Mouse (Mus musculus) gastrocnemius, postnatal 14 days (tissue): ENCODE data around the gene Hmga1. TPM values are rescaled to one million over a fixed set of nuclear protein-coding genes. Genes with fewer than 3 reads are reported as not detected.

Experiments
- DNase-seq: peaks from one replicate; pipeline ENCODE4 v3.0.0; 2021; ENCODE audit warnings: mixed read lengths
- intact Hi-C: fragments of 180-260 bp; cut with DNase I; formaldehyde crosslinking; loops from one replicate; pipeline ENCODE4 v1.15.1; 2025; ENCODE audit warnings: low total_unique reads
- total RNA-seq, 2 experiments: library from RNA; stranded (reverse); gene quantifications; 2 replicates each; pipeline ENCODE4 v1.2.3; 2021

Hmga1 gene
- total RNA-seq, 2 experiments from 2014 or later = 17.2 to 18.7 TPM

GRCm38 (mm10) chr17:27577468-27577867 is 21.2 kb downstream of the Hmga1 start:
- DNase-seq = no peak
- intact Hi-C loops = no loop called here

DNA sequence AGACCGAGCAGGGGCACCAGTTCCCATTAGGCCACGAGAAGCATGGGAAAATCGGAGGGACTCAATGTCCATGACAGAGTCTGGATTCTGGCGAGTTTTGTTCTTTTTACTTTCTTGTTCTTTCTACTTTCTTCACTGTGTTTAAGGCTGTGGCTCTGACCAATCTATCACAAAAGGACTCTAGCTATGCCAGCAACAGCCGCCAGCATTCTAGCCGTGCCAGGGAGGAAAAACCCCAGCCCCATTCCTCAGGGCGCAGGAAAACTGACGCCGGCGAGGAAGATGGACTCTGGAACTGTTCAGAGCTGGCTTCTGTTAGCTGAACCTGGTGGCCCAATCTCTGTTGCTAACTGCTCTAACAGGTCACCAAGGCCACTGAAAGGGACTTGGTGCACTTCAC is 22.2 kb downstream of the Hmga1 start:
- DNase-seq = no peak

DNA sequence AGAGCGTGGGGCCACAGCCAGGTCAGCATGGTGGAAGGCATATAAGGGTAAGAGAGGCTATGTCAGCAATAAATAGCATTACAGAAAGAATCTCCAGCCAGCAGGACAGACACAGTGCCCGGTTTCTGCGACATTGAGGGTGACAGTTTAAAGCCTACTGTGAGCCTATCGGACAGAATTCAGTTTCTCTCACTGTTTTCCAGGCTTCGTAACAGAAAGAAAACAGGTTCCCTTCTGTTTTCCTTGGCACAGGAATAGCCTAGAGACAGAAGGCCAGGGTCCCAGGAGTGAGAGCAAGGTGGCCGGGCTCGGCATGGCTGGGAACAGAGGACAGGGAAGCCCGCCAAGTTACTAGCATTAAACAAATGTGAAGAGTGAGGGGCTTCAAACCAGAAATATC is 23.5 kb downstream of the Hmga1 start:
- DNase-seq = no peak
- intact Hi-C loops = no loop called here

More for the DNA sequence above, 22.2 kb downstream of the Hmga1 start:
- intact Hi-C loops = no loop called here

- intact Hi-C loops = no loop called here
- no peak for DNase-seq
Observed at GRCm38 (mm10) chr17:27580392-27581068, 24.2 kb downstream of the Hmga1 start.

- intact Hi-C loops = no loop called here
- DNase-seq = no peak
Observed at GRCm38 (mm10) chr17:27583185-27583894, 27.0 kb downstream of the Hmga1 start.

GRCm38 (mm10) chr17:27586661-27587060 is 30.4 kb downstream of the Hmga1 start:
- DNase-seq = no peak

GRCm38 (mm10) chr17:27587252-27587651 is 31.0 kb downstream of the Hmga1 start:
- DNase-seq = peak; percentile 67
- intact Hi-C loops = no loop called here

More at GRCm38 (mm10) chr17:27586661-27587060, 30.4 kb downstream of the Hmga1 start:
- intact Hi-C loops = no loop called here

DNA sequence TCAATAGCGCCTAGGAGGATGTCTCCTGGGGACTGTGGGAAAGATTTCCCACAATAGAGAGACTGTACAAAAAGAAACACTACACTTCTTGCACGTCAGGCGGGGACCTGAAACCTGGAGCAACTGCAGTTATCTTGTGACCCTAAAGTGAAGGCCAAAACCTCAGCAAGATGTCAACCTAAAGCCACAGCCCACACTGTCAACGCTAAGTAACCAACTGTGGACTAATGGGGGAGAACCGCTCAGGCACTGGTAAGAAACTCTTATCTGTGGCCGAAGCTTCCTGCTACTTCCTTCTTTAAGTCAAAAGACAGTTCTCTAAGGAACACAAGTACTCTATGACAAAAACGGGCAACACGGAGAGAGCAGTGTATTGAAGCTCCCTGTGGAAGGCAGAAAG is 31.9 kb downstream of the Hmga1 start:
- intact Hi-C loops = no loop called here
- no peak for DNase-seq

- intact Hi-C loops = no loop called here
- no peak for DNase-seq
Observed at GRCm38 (mm10) chr17:27591826-27592564, 35.7 kb downstream of the Hmga1 start.

DNA sequence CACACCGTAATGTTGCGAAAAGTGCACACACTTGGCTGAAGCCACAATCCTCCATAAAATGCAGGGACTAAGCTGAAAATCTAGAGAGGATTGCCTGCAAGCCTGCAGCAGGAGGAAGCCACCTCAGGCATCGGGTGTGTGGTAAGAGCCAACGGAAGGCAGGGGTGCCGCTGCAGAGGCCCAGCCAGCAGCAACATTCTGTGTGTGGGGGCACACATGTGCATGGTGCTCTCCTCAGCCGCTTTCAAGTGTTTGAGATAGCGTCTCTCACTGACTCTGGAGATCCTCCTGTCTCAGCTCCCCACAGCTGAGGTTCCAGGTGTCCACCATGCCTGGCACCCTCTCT is 36.2 kb downstream of the Hmga1 start:
- DNase-seq = no peak
- intact Hi-C loops = no loop called here

- no peak for DNase-seq
- intact Hi-C loops = no loop called here
Observed at GRCm38 (mm10) chr17:27595659-27596375, 39.5 kb downstream of the Hmga1 start.

DNA sequence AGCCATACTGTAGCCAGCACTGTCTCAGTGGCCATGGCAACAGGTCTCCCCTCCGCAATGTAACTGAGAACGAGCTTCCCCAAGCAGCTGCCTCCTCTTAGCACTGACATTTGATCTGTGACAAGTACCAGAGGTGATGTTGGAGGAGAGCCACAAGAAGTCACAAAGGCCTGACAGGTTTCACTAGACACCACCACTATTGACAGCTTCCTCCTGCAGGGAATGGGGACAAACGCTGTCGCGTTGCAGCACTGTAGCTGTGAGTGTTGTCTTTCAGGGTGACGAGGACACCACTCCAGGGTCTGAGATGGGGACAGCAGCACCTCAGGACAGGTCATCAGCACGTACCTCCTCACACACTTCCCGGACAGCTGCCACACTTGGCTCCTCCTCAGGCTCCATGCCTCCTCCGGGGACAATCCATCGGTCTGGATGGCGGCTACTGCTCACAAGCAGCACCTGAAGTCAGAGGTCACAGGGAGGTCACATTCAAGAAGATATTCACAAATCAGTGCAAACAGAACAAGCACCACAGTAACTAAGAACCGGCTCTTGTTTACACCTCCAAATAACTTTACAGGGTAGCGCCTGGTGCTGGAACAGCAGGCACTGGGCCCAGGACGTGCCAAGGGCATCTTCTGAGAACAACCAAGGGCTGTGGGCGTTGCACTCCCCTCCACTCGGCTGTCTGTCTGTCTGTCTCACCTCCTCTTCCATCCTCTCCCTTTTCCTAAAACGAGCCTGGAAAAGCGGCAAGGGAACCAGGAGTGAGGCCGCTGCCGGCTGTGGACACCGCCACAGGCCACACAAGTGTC is 40.3 kb downstream of the Hmga1 start:
- intact Hi-C loops = no loop called here
- DNase-seq = no peak

GRCm38 (mm10) chr17:27600286-27600685 is 44.0 kb downstream of the Hmga1 start:
- intact Hi-C loops = no loop called here
- DNase-seq = no peak

DNA sequence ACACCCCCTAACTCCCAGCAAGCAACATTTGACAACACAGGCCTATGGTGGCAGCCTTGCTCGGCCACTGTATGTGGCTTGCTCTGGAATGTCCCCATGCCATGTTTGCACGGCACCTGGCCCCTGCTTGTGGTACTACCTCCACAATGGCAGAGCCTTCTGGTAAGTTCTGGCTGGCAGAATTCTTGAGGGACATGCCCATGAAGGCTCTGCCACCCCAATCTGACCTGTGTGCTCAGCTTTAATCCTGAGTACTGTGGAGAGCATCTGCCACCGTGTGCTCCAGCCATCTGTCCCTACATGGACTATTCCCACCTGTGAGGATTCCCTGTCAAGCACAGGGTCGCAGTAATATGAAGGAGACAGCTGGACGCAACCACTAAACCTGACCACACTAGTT is 44.6 kb downstream of the Hmga1 start:
- intact Hi-C loops = no loop called here

GRCm38 (mm10) chr17:27603036-27603435 is 46.7 kb downstream of the Hmga1 start:
- intact Hi-C loops = no loop called here
- no peak for DNase-seq

More for the DNA sequence above, 44.6 kb downstream of the Hmga1 start:
- no peak for DNase-seq

- DNase-seq = peak; percentile 59
- intact Hi-C loops = no loop called here
Observed at GRCm38 (mm10) chr17:27603522-27604234, 47.4 kb downstream of the Hmga1 start.

DNA sequence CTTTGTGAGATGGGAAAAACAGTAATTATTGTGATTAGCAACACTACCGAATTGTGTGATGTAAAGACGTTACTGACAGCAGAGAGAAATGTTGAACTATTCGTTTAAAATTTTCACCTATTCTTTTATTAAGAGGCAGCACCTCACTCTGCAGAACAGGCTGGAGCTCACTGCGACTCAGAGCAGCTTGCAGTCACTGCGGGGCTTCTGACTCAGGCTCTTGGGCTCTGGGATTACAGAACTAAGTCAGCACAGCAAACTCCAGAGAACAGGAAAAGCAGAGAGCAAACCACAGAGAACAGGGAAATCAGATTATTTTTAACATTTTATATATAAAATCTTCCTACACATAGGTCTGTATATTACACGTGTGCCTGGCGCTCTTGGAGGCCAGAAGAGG is 53.3 kb downstream of the Hmga1 start:
- no peak for DNase-seq
- intact Hi-C loops = no loop called here

DNA sequence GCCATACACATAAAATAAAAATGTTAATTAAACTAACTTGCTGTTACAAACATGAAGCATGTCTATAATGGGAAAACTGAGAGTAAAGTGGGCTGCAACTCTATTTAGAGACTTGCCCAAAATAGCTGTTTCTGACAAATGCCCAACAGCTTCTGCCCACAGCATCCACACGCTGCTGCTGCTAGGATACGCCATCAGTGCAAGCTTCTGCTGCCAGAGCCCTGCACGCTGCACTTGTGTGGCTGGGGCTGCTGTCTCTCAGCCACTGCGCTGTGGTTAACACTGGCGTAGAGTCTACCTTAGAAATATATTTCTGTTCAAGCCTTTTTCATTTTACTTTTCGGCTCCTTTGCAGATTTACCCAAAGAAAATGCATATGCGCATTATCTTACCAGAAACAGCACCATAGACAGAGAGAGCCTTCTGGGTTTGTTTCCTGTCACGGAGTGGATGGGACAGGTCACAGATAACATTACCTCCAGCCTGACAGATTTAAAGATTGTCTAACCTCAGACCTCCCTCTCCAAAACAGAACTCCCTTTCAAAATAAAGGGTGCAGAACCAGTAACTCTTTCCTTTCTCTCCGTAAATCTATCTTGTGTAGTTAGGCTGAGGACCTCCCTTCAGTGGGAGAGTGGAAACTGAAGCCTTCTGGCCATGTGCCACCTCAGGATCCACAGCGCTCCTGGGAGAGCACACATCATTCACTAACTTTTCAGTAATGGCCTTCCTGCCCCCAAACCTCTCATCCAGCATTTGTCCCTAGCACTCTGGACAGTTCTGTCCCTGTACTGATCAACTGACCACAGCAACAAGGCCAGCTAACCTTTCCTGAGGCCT is 54.6 kb downstream of the Hmga1 start:
- intact Hi-C loops = no loop called here
- no peak for DNase-seq
